Mouse (Mus musculus) kidney, adult 2 months (tissue): Measurements from ENCODE around the gene Cacna1s.

Experiments used
- CTCF ChIP-seq: fragments of 200-500 bp; conservative IDR thresholded peaks from 2 replicates; pipeline ENCODE4 v1.5.1; 2011; ENCODE audit warnings: low read depth, mild to moderate bottlenecking, control low read depth, low read length, moderate library complexity, mixed read lengths; ENCODE audit not compliant: insufficient read depth, insufficient read length
- POLR2A ChIP-seq: fragments of 200-500 bp; IDR thresholded peaks from one replicate; pipeline ENCODE4 v1.6.1; 2011; ENCODE audit warnings: low read depth, low read length, control low read depth

DNA sequence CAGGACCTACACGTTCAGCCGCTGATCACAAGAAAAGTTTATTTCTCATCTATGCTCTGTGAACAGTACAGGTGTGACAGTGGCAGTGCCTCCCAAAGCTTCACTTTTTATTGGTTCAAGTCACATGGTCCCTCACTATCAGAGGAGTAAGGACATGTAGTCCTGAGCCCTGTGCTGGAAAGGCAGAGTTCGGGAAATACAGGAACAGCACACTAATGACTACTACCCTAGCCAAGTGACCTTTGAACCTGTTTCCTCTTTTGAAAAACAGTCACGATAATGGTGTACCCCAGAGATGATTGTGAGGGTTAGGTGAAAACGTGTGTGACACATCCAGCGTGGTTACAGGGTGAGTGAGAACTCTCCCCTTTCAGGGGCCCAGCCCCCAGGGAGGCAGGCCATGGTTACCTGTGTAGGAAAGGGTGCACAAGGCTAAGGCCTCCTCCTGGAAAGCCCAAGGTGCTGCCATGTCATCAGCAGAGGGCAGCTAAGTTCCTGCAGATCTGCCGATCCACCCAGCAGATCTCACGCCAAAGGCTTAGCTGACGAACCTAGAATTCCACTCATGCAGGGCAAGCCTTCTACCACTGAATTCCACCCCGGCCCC is 73.7 kb downstream of the Cacna1s start:
- TF ChIP-seq POLR2A: no peak
- no peak for TF ChIP-seq CTCF
